Mouse (Mus musculus): ENCODE results near the gene Alg12.

GRCm38 (mm10) chr15:88814411-88815047, 4.6 kb downstream of the Alg12 start:
- no peak for TF ChIP-seq CTCF (IDR thresholded peaks at IDR 0.05; ENCODE audit: control insufficient read depth, insufficient read depth, low read length)
- TF ChIP-seq POLR2A (IDR thresholded peaks at IDR 0.05; ENCODE audit: borderline replicate concordance, control insufficient read depth, low read depth, low read length), result no peak
